Mouse (Mus musculus): Measurements from ENCODE around the gene Dlgap1. TPM values are rescaled to one million over a fixed set of nuclear protein-coding genes. Genes with fewer than 3 reads are reported as not detected.
"Not testable (repeated sequence)": the region's sequence is repeated elsewhere in the genome, so short reads cannot be mapped to it uniquely, and the experiment has no call there.

Gene Dlgap1
- polyA plus RNA-seq, 1 experiment from 2014 or later = 3.8 TPM

- Histone ChIP-seq H3K4me1 (ENCODE audit: control insufficient read depth, insufficient read depth, low read length) (peaks cover 9% of the 10 kb centered on the region), H3K4me3 (ENCODE audit: low read length) (no peak overlapping the region), H3K9me3 (ENCODE audit: control insufficient read depth, low read length) (no peaks in the 10 kb centered on the region), H3K27me3 (ENCODE audit: control insufficient read depth, insufficient read depth, low read length) (no peaks in the 10 kb centered on the region), H3K4me2 (replicated peaks; ENCODE audit: low read depth, low read length) (no peak overlapping the region), H3K36me3 (ENCODE audit: control insufficient read depth, insufficient read depth, low read length) (no peaks in the 10 kb centered on the region), H3K9ac (ENCODE audit: low read depth, low read length) (no peak overlapping the region), H3K27ac (ENCODE audit: low read depth, low read length) (no peak overlapping the region)
- 11% methylated on average over 3 of the region's 3 CpGs for WGBS
- no peak for ATAC-seq (ENCODE audit: low FRiP score, low TSS enrichment)
Observed at GRCm38 (mm10) chr17:70809776-70810175, 840.9 kb downstream of the Dlgap1 start.

GRCm38 (mm10) chr17:70810795-70811194 is 841.9 kb downstream of the Dlgap1 start:
- no peak for ATAC-seq (ENCODE audit: low FRiP score, low TSS enrichment)
- Histone ChIP-seq H3K36me3 (ENCODE audit: control insufficient read depth, insufficient read depth, low read length) (no peaks in the 10 kb centered on the region), H3K4me3 (ENCODE audit: low read length) (no peak overlapping the region), H3K4me1 (ENCODE audit: control insufficient read depth, insufficient read depth, low read length) (peaks cover 9% of the 10 kb centered on the region), H3K9me3 (ENCODE audit: control insufficient read depth, low read length) (no peaks in the 10 kb centered on the region), H3K27me3 (ENCODE audit: control insufficient read depth, insufficient read depth, low read length) (no peaks in the 10 kb centered on the region), H3K9ac (ENCODE audit: low read depth, low read length) (no peak overlapping the region), H3K27ac (ENCODE audit: low read depth, low read length) (no peak overlapping the region), H3K4me2 (replicated peaks; ENCODE audit: low read depth, low read length) (no peak overlapping the region)
- WGBS = 55% methylated on average over 5 of the region's 5 CpGs

GRCm38 (mm10) chr17:70815001-70815400 is 846.1 kb downstream of the Dlgap1 start:
- 90% methylated on average over 8 of the region's 8 CpGs for WGBS
- H3K27me3 ChIP-seq (ENCODE audit: control insufficient read depth, insufficient read depth, low read length) = peaks cover 10% of the 10 kb centered on the region
- H3K4me2 ChIP-seq (replicated peaks; ENCODE audit: low read depth, low read length) = no peak overlapping the region
- no peaks in the 10 kb centered on the region for H3K36me3 ChIP-seq (ENCODE audit: control insufficient read depth, insufficient read depth, low read length)
- 0 out of 2 replicates have a peak, but pooled peaks cover 9% of the 10 kb centered on the region for H3K4me1 ChIP-seq (ENCODE audit: control insufficient read depth, insufficient read depth, low read length)
- no peaks in the 10 kb centered on the region for H3K9me3 ChIP-seq (ENCODE audit: control insufficient read depth, low read length)
- H3K9ac ChIP-seq (ENCODE audit: low read depth, low read length) = no peak overlapping the region
- ATAC-seq (ENCODE audit: low FRiP score, low TSS enrichment) = no peak
- H3K4me3 ChIP-seq (ENCODE audit: low read length) = no peak overlapping the region
- H3K27ac ChIP-seq (ENCODE audit: low read depth, low read length) = no peak overlapping the region

DNA sequence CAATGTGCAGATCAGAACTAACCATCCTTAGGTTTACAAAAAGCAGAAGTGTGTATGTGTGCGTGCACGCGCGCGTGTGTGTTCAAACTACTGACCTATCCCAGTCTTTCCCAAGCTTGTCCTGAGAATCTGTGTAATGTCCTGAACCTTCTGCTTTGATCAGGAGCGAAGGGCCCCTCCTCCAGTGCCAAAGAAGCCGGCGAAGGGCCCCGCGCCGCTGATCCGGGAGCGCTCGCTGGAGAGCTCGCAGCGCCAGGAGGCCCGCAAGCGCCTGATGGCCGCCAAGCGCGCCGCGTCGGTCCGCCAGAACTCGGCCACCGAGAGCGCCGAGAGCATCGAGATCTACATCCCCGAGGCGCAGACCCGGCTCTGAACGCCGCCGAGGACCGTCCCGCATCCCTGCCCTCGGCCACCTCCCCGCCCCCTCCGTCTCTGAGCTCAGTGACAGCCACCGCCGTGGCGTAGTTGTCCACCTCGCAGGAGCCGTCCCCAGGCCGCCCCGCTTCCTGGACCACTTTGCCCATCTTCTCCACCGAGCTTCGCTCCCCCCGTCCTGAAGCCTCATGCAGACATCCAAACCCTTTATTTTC is 849.1 kb downstream of the Dlgap1 start:
- peak overlapping the region; percentile 52 for H3K4me3 ChIP-seq (ENCODE audit: low read length)
- peak; percentile 78 for ATAC-seq (ENCODE audit: low FRiP score, low TSS enrichment)
- 2% methylated on average over 51 of the region's 51 CpGs for WGBS

DNA sequence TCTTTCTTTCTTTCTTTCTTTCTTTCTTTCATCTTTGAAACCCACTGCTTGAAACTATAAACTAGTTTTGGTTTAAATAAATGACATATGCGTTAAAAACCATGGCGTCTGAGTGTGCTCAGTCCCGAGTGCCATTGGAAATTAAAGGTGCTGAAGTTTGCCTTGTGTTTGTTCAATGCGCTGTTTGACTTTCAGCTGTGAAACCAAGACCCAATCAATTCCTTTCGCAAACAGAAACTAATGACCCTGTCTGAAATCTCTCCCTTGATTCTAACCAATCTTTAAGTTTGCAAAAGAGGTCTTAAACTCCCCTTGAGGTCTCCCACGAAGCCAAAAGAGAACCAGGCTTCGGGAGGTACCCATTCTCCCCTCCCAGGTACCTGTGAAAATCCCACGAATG is 854.2 kb downstream of the Dlgap1 start:
- no peak overlapping the region for H3K4me3 ChIP-seq (ENCODE audit: low read length)
- H3K9me3 ChIP-seq (ENCODE audit: control insufficient read depth, low read length) = no peaks in the 10 kb centered on the region
- no peaks in the 10 kb centered on the region for H3K36me3 ChIP-seq (ENCODE audit: control insufficient read depth, insufficient read depth, low read length)
- ATAC-seq (ENCODE audit: low FRiP score, low TSS enrichment) = no peak
- H3K27ac ChIP-seq (ENCODE audit: low read depth, low read length) = no peak overlapping the region
- no peak overlapping the region for H3K9ac ChIP-seq (ENCODE audit: low read depth, low read length)
- H3K4me1 ChIP-seq (ENCODE audit: control insufficient read depth, insufficient read depth, low read length) = 0 out of 2 replicates have a peak, but pooled peaks cover 4% of the 10 kb centered on the region
- H3K4me2 ChIP-seq (replicated peaks; ENCODE audit: low read depth, low read length) = no peak overlapping the region
- 84% methylated on average over 8 of the region's 8 CpGs for WGBS
- peaks cover 3% of the 10 kb centered on the region for H3K27me3 ChIP-seq (ENCODE audit: control insufficient read depth, insufficient read depth, low read length)

More for the DNA sequence above, 849.1 kb downstream of the Dlgap1 start:
- no peaks in the 10 kb centered on the region for H3K36me3 ChIP-seq (ENCODE audit: control insufficient read depth, insufficient read depth, low read length)
- H3K9me3 ChIP-seq (ENCODE audit: control insufficient read depth, low read length) = no peaks in the 10 kb centered on the region
- H3K9ac ChIP-seq (ENCODE audit: low read depth, low read length) = peak overlapping the region; percentile 58
- H3K4me1 ChIP-seq (ENCODE audit: control insufficient read depth, insufficient read depth, low read length) = 0 out of 2 replicates have a peak, but pooled peaks cover 9% of the 10 kb centered on the region
- peak overlapping the region; percentile 85 for H3K4me2 ChIP-seq (replicated peaks; ENCODE audit: low read depth, low read length)
- H3K27ac ChIP-seq (ENCODE audit: low read depth, low read length) = no peak overlapping the region
- peaks cover 10% of the 10 kb centered on the region for H3K27me3 ChIP-seq (ENCODE audit: control insufficient read depth, insufficient read depth, low read length)

DNA sequence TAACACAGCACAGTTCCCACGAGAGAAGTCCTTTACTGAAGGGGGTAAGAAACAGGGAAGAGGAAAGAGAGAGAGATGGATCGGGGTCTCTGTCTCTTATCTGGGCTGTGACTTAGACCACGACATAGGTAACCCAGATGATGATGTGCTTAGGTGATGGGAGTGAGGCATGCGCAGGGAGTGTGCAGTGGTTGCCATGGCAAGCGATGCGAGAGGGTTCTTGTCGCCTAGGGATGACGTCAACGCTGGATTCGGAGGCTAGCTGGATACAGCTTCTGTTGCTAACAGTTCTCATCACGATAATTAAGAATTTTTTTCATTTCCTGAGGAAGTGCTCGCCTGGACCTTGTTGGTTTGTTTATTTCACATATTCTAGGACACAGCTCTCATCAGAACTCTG is 857.4 kb downstream of the Dlgap1 start:
- Histone ChIP-seq H3K9me3 (ENCODE audit: control insufficient read depth, low read length) (no peaks in the 10 kb centered on the region), H3K36me3 (ENCODE audit: control insufficient read depth, insufficient read depth, low read length) (no peaks in the 10 kb centered on the region), H3K27ac (ENCODE audit: low read depth, low read length) (no peak overlapping the region), H3K4me2 (replicated peaks; ENCODE audit: low read depth, low read length) (no peak overlapping the region), H3K27me3 (ENCODE audit: control insufficient read depth, insufficient read depth, low read length) (no peaks in the 10 kb centered on the region), H3K4me1 (ENCODE audit: control insufficient read depth, insufficient read depth, low read length) (no peaks in the 10 kb centered on the region), H3K4me3 (ENCODE audit: low read length) (no peak overlapping the region), H3K9ac (ENCODE audit: low read depth, low read length) (no peak overlapping the region)
- 88% methylated on average over 12 of the region's 12 CpGs for WGBS
- no peak for ATAC-seq (ENCODE audit: low FRiP score, low TSS enrichment)

DNA sequence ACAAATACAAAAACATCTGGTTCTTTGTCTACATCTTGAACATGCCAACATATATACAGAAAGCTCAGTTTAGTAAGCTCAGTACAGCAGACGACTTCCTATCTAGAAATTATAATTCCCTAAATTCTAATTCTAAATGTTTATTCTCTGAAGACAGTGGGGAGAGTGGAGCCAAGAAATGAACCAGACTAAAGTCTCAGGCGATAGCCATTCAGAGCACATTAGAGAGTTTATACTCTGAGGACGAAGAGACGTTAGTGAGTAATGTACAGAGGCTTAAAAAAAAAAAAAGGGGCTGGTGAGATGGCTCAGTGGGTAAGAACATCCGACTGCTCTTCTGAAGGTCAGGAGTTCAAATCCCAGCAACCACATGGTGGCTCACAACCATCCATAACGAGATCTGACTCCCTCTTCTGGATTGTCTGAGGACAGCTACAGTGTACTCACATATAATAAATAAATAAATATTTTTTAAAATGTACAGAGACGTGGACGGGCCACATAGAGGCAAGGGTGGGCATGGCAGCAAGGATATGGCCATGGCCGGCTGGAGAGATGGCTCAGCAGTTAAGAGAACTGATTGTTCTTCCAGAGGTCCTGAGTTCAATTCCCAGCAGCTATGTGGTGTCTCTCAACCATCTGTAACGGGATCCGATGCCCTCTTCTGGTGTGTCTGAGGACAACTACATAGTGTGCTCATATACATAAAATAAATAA is 858.7 kb downstream of the Dlgap1 start:
- not testable (repeated sequence) for ATAC-seq (ENCODE audit: low FRiP score, low TSS enrichment); H3K9me3 ChIP-seq (ENCODE audit: control insufficient read depth, low read length); H3K4me2 ChIP-seq (replicated peaks; ENCODE audit: low read depth, low read length); H3K4me1 ChIP-seq (ENCODE audit: control insufficient read depth, insufficient read depth, low read length); H3K4me3 ChIP-seq (ENCODE audit: low read length); H3K27me3 ChIP-seq (ENCODE audit: control insufficient read depth, insufficient read depth, low read length); H3K27ac ChIP-seq (ENCODE audit: low read depth, low read length); H3K9ac ChIP-seq (ENCODE audit: low read depth, low read length); H3K36me3 ChIP-seq (ENCODE audit: control insufficient read depth, insufficient read depth, low read length)
- 86% methylated on average over 11 of the region's 11 CpGs for WGBS

- no peaks in the 10 kb centered on the region for H3K9me3 ChIP-seq (ENCODE audit: control insufficient read depth, low read length)
- no peak overlapping the region for H3K9ac ChIP-seq (ENCODE audit: low read depth, low read length)
- H3K4me3 ChIP-seq (ENCODE audit: low read length) = no peak overlapping the region
- WGBS = 72% methylated on average over 4 of the region's 4 CpGs
- no peaks in the 10 kb centered on the region for H3K4me1 ChIP-seq (ENCODE audit: control insufficient read depth, insufficient read depth, low read length)
- no peak overlapping the region for H3K27ac ChIP-seq (ENCODE audit: low read depth, low read length)
- no peaks in the 10 kb centered on the region for H3K36me3 ChIP-seq (ENCODE audit: control insufficient read depth, insufficient read depth, low read length)
- H3K4me2 ChIP-seq (replicated peaks; ENCODE audit: low read depth, low read length) = no peak overlapping the region
- H3K27me3 ChIP-seq (ENCODE audit: control insufficient read depth, insufficient read depth, low read length) = no peaks in the 10 kb centered on the region
- ATAC-seq (ENCODE audit: low FRiP score, low TSS enrichment) = no peak
Observed at GRCm38 (mm10) chr17:70828180-70828528, 859.3 kb downstream of the Dlgap1 start.

DNA sequence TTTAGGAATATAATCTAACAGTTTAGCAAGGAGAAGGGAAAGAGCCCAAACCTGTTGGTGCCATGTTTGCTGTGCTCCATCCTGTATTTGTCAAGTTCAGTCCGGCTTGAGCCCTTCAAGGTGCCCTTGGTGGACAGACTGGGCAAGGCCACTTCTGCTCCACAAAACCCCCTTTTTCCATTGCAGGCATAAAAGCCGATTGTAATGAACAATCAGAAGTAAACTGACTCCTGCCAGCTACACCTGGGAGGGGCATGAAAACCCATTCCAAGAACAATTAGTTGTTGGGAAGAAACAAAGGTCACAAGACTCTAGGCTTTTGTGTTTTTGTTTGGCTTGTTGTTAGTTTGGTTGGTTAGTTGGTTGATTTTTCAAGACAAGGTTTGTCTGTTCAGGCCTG is 859.7 kb downstream of the Dlgap1 start:
- no peak for ATAC-seq (ENCODE audit: low FRiP score, low TSS enrichment)
- H3K4me2 ChIP-seq (replicated peaks; ENCODE audit: low read depth, low read length) = no peak overlapping the region
- no peaks in the 10 kb centered on the region for H3K9me3 ChIP-seq (ENCODE audit: control insufficient read depth, low read length)
- no peak overlapping the region for H3K4me3 ChIP-seq (ENCODE audit: low read length)
- no peak overlapping the region for H3K9ac ChIP-seq (ENCODE audit: low read depth, low read length)
- 89% methylated on average over 2 of the region's 2 CpGs for WGBS
- no peak overlapping the region for H3K27ac ChIP-seq (ENCODE audit: low read depth, low read length)
- no peaks in the 10 kb centered on the region for H3K4me1 ChIP-seq (ENCODE audit: control insufficient read depth, insufficient read depth, low read length)
- no peaks in the 10 kb centered on the region for H3K36me3 ChIP-seq (ENCODE audit: control insufficient read depth, insufficient read depth, low read length)
- H3K27me3 ChIP-seq (ENCODE audit: control insufficient read depth, insufficient read depth, low read length) = no peaks in the 10 kb centered on the region

Measured in kidney, embryonic 14.5 days (tissue).